Comparison of ENCODE assay signal across 28 mouse cellular contexts in genomic region chr15:82876863-82877262, GRCm38 (mm10).
DNase-seq lines count a peak whose midpoint lies in the region; ATAC-seq lines count a peak whose summit lies in the region.
"Had no signal": no experiment of that assay in that cellular context is flagged by ENCODE, and none has a peak within 500 bp of the region (broad histone marks: within the 10 kb centered on the region; RNA-seq: fewer than 3 reads in every experiment).

No protein-coding gene starts in this region.

- H3K36me3 ChIP-seq in heart, embryonic 13.5 days = no peaks in the 10 kb centered on the region
- H3K36me3 ChIP-seq in heart, embryonic 12.5 days = no peaks in the 10 kb centered on the region
- H3K36me3 ChIP-seq: forebrain, embryonic 12.5 days; hindbrain, embryonic 12.5 days; intestine, embryonic 15.5 days; limb, embryonic 10.5 days; limb, embryonic 15.5 days; lung, embryonic 15.5 days; midbrain, embryonic 13.5 days; neural tube, embryonic 13.5 days had no signal

- 0 out of 2 replicates have a peak overlapping the region, but pooled peaks have one; percentile 1 for H3K27ac ChIP-seq in heart, embryonic 13.5 days (replicated peaks)
- H3K27ac ChIP-seq in heart, embryonic 12.5 days (ENCODE audit: poor library complexity, severe bottlenecking) = no peak overlapping the region
- H3K27ac ChIP-seq: forebrain, embryonic 12.5 days; hindbrain, embryonic 12.5 days; hindbrain, postnatal 0 days; intestine, embryonic 15.5 days; limb, embryonic 10.5 days; limb, embryonic 15.5 days; lung, embryonic 15.5 days; midbrain, embryonic 13.5 days; neural tube, embryonic 13.5 days; stomach, postnatal 0 days had no signal

- H3K27me3 ChIP-seq in heart, embryonic 13.5 days (replicated peaks) = no peaks in the 10 kb centered on the region
- H3K27me3 ChIP-seq in heart, embryonic 12.5 days (replicated peaks) = no peaks in the 10 kb centered on the region
- H3K27me3 ChIP-seq: forebrain, embryonic 12.5 days; hindbrain, embryonic 12.5 days; intestine, embryonic 15.5 days; limb, embryonic 15.5 days; lung, embryonic 15.5 days; midbrain, embryonic 13.5 days; neural tube, embryonic 13.5 days had no signal

- no peak for ATAC-seq in heart, embryonic 13.5 days (ENCODE audit: extremely low read depth, insufficient number of reproducible peaks, low FRiP score, low TSS enrichment)
- ATAC-seq in heart, embryonic 12.5 days (ENCODE audit: insufficient number of reproducible peaks, low FRiP score) = no peak
- ATAC-seq in megakaryocyte progenitor cell, adult 5-6 weeks (replicated peaks; ENCODE audit: poor library complexity) = peak; percentile 75
- ATAC-seq: CD4-positive, CD25-positive, alpha-beta regulatory T cell, adult 4 months; forebrain, postnatal 0 days; hindbrain, postnatal 0 days; intestine, embryonic 15.5 days; midbrain, embryonic 13.5 days had no signal

- H3K4me1 ChIP-seq in heart, embryonic 13.5 days = peaks cover 36% of the 10 kb centered on the region
- H3K4me1 ChIP-seq in heart, embryonic 12.5 days (replicated peaks) = peaks cover 20% of the 10 kb centered on the region
- H3K4me1 ChIP-seq: forebrain, embryonic 12.5 days; hindbrain, embryonic 12.5 days; intestine, embryonic 15.5 days; limb, embryonic 10.5 days; limb, embryonic 15.5 days; midbrain, embryonic 13.5 days; neural tube, embryonic 13.5 days had no signal

- 67% methylated on average over 2 of the region's 2 CpGs for WGBS in heart, embryonic 13.5 days
- 79% methylated on average over 2 of the region's 2 CpGs for WGBS in heart, embryonic 12.5 days

- DNase-seq in lung, adult 18-20 months = peak; percentile 30 to 47
- DNase-seq in lung, postnatal 10 days = no peak
- DNase-seq in fat pad, adult 2 months (ENCODE audit: extremely low read depth, low read depth, low spot score) = peak; percentile 33
- no peak for DNase-seq in layer of hippocampus, postnatal 36 days
- DNase-seq: adrenal gland, postnatal 36 days; cerebellum, adult 2 months; cerebellum, postnatal 14 days; forebrain, postnatal 0 days; kidney, adult 2 months; kidney, postnatal 36 days; right cerebral cortex, postnatal 4 days; thymus, adult 18-20 months; thymus, postnatal 25 days had no signal

- no peaks in the 10 kb centered on the region for H3K9me3 ChIP-seq in heart, embryonic 13.5 days
- H3K9me3 ChIP-seq in heart, embryonic 12.5 days (replicated peaks) = no peaks in the 10 kb centered on the region
- H3K9me3 ChIP-seq: forebrain, embryonic 12.5 days; hindbrain, embryonic 12.5 days; intestine, embryonic 15.5 days; limb, embryonic 10.5 days; limb, embryonic 15.5 days; lung, embryonic 15.5 days; midbrain, embryonic 13.5 days; neural tube, embryonic 13.5 days had no signal

- H3K4me2 ChIP-seq in heart, embryonic 13.5 days = no peak overlapping the region
- H3K4me2 ChIP-seq in heart, embryonic 12.5 days = no peak overlapping the region
- H3K4me2 ChIP-seq: forebrain, embryonic 12.5 days; hindbrain, embryonic 12.5 days; intestine, embryonic 15.5 days; limb, embryonic 15.5 days; lung, embryonic 15.5 days; midbrain, embryonic 13.5 days; neural tube, embryonic 13.5 days had no signal

- H3K9ac ChIP-seq in heart, embryonic 13.5 days = no peak overlapping the region
- no peak overlapping the region for H3K9ac ChIP-seq in heart, embryonic 12.5 days
- H3K9ac ChIP-seq: forebrain, embryonic 12.5 days; forebrain, postnatal 0 days; hindbrain, embryonic 12.5 days; intestine, embryonic 15.5 days; limb, embryonic 15.5 days; lung, embryonic 15.5 days; midbrain, embryonic 13.5 days; neural tube, embryonic 13.5 days had no signal

- no peak overlapping the region for H3K4me3 ChIP-seq in heart, embryonic 13.5 days
- H3K4me3 ChIP-seq in heart, embryonic 12.5 days = no peak overlapping the region
- H3K4me3 ChIP-seq: erythroblast, embryonic 14.5 days; forebrain, embryonic 12.5 days; hindbrain, embryonic 12.5 days; intestine, embryonic 15.5 days; limb, embryonic 10.5 days; limb, embryonic 15.5 days; lung, embryonic 15.5 days; midbrain, embryonic 13.5 days; neural tube, embryonic 13.5 days had no signal

Comparison
In these comparisons a context has a peak if more than half of its experiments do, and no peak if none do; other contexts are left out.
1. DNase-seq: peak in lung, adult 18-20 months (2 of 2) and fat pad, adult 2 months (single experiment); none in lung, postnatal 10 days (single experiment) and layer of hippocampus, postnatal 36 days (0 of 2).